Mouse (Mus musculus) liver, embryonic 14.5 days (tissue): ENCODE measurements at regions not wholly inside any gene's neighbourhood (a gene's known extent, or its start where the extent isn't known, plus 50 kb on each side); places are given as distances from the start of the nearest gene placed in this dataset.

Source experiments
- CTCF ChIP-seq: IDR thresholded peaks from 2 replicates; pipeline ENCODE4 v1.5.1; 2016; ENCODE audit warnings: antibody characterized with exemption, low read depth, control low read depth
- EP300 ChIP-seq: IDR thresholded peaks from 2 replicates; pipeline ENCODE4 v1.6.1; 2016; ENCODE audit warnings: antibody characterized with exemption, low read depth

DNA sequence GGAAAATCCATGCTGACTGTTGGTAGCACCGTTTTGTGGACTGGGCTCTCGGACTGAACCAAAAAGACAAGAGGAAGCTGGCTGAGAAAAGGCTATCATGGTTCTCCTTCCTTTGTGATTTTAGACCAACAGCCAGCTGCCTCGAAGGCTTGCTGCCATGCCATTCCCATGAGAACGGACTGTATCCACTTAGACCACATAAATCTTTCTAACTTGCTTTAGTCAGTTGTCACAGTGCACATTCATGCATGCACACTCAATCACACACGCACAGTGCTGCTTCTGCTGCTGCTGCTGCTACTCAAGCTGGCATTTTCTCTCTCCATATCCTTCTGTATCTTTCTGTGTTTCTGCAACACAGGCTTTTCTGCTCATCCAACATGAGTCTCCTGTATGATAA is 1405.8 kb downstream of the Gsdmc2 start:
- TF ChIP-seq CTCF: no peak
- no peak for TF ChIP-seq EP300
